ENCODE assay signal across 25 mouse cellular contexts in genomic region chr13:78405071-78405470, GRCm38 (mm10).
A peak's percentile ranks its signal among the peaks of the same experiment; 100 is the strongest.
DNase-seq lines count a peak whose midpoint lies in the region; ATAC-seq lines count a peak whose summit lies in the region.
"Had no signal": no experiment of that assay in that cellular context is flagged by ENCODE, and none has a peak within 500 bp of the region (broad histone marks: within the 10 kb centered on the region; RNA-seq: fewer than 3 reads in every experiment).

No protein-coding gene starts in this region.

- 54% methylated on average over 3 of the region's 3 CpGs for WGBS in kidney, embryonic 16.5 days

- no peak for ATAC-seq in kidney, embryonic 16.5 days (ENCODE audit: low FRiP score, low TSS enrichment)
- ATAC-seq in cerebellum, adult (ENCODE audit: insufficient number of reproducible peaks, low FRiP score, low TSS enrichment): no peak
- ATAC-seq: intestine, embryonic 15.5 days had no signal

- H3K4me3 ChIP-seq in kidney, embryonic 16.5 days (ENCODE audit: low read length): no peak overlapping the region
- H3K4me3 ChIP-seq: embryonic facial prominence, embryonic 12.5 days; hindbrain, embryonic 15.5 days; intestine, embryonic 15.5 days; layer of hippocampus, adult 2 months; left cerebral cortex, adult 2 months; limb, embryonic 15.5 days; liver, embryonic 15.5 days had no signal

- H3K27ac ChIP-seq in kidney, embryonic 16.5 days (ENCODE audit: low read length): no peak overlapping the region
- H3K27ac ChIP-seq: embryonic facial prominence, embryonic 12.5 days; hindbrain, embryonic 15.5 days; intestine, embryonic 15.5 days; layer of hippocampus, adult 2 months; left cerebral cortex, adult 2 months; limb, embryonic 15.5 days; liver, embryonic 15.5 days had no signal

- peak; percentile 5 to 13 for DNase-seq in cerebellum, postnatal 10 days
- DNase-seq in cerebellum, adult 9-11 months: no peak
- peak; percentile 68 to 73 for DNase-seq in kidney, postnatal 4 days
- DNase-seq in right cerebral cortex, adult 18-20 months: peak; percentile 26
- DNase-seq in right cerebral cortex, postnatal 25 days: no peak
- peak; percentile 71 for DNase-seq in right cerebral cortex, postnatal 4 days
- DNase-seq: adrenal gland, adult 8-10 months; B cell, adult 2 months; cerebellum, adult 2 months; heart, adult 11 months; heart, postnatal 36 days; kidney, adult 9 months; lung, postnatal 10 days; midbrain, embryonic 14.5 days; thymus, postnatal 14 days had no signal

- no peak overlapping the region for H3K4me2 ChIP-seq in kidney, embryonic 16.5 days (replicated peaks; ENCODE audit: low read depth, low read length)
- H3K4me2 ChIP-seq: embryonic facial prominence, embryonic 12.5 days; hindbrain, embryonic 15.5 days; intestine, embryonic 15.5 days; limb, embryonic 15.5 days; liver, embryonic 15.5 days had no signal

- no peak overlapping the region for H3K9ac ChIP-seq in kidney, embryonic 16.5 days (replicated peaks; ENCODE audit: low read length)
- H3K9ac ChIP-seq: embryonic facial prominence, embryonic 12.5 days; hindbrain, embryonic 15.5 days; intestine, embryonic 15.5 days; limb, embryonic 15.5 days; liver, embryonic 15.5 days had no signal

- no peaks in the 10 kb centered on the region for H3K9me3 ChIP-seq in kidney, embryonic 16.5 days (ENCODE audit: low read length)
- H3K9me3 ChIP-seq: embryonic facial prominence, embryonic 12.5 days; hindbrain, embryonic 15.5 days; intestine, embryonic 15.5 days; limb, embryonic 15.5 days; liver, embryonic 15.5 days had no signal

- no peaks in the 10 kb centered on the region for H3K36me3 ChIP-seq in kidney, embryonic 16.5 days (ENCODE audit: insufficient read depth, low read length)
- H3K36me3 ChIP-seq: embryonic facial prominence, embryonic 12.5 days; hindbrain, embryonic 15.5 days; intestine, embryonic 15.5 days; limb, embryonic 15.5 days; liver, embryonic 15.5 days had no signal

- no peaks in the 10 kb centered on the region for H3K4me1 ChIP-seq in kidney, embryonic 16.5 days (ENCODE audit: insufficient read depth, low read length)
- H3K4me1 ChIP-seq: embryonic facial prominence, embryonic 12.5 days; hindbrain, embryonic 15.5 days; intestine, embryonic 15.5 days; limb, embryonic 15.5 days; liver, embryonic 15.5 days; megakaryocyte, embryonic 14.5 days had no signal

- no peaks in the 10 kb centered on the region for H3K27me3 ChIP-seq in kidney, embryonic 16.5 days (ENCODE audit: insufficient read depth, low read length)
- H3K27me3 ChIP-seq: embryonic facial prominence, embryonic 12.5 days; hindbrain, embryonic 15.5 days; intestine, embryonic 15.5 days; limb, embryonic 15.5 days; liver, embryonic 15.5 days; megakaryocyte, embryonic 14.5 days had no signal

Comparison
In these comparisons a context has a peak if more than half of its experiments do, and no peak if none do; other contexts are left out.
1. DNase-seq: peak in cerebellum, postnatal 10 days (2 of 2), kidney, postnatal 4 days (2 of 2), right cerebral cortex, adult 18-20 months (single experiment) and right cerebral cortex, postnatal 4 days (single experiment); none in cerebellum, adult 9-11 months (single experiment) and right cerebral cortex, postnatal 25 days (single experiment).